Mouse (Mus musculus) embryonic fibroblast, embryonic 13.5 days (primary cell): ENCODE results near the gene Oog1. TPM values are rescaled to one million over a fixed set of nuclear protein-coding genes. Genes with fewer than 3 reads are reported as not detected.
"Not testable (repeated sequence)": the region's sequence is repeated elsewhere in the genome, so short reads cannot be mapped to it uniquely, and the experiment has no call there.

ENCODE experiments used
- H3K27ac ChIP-seq: 2 replicates; pipeline ENCODE4 v1.5.1; 2012; ENCODE audit warnings: low read length, control low read depth, inconsistent platforms; ENCODE audit not compliant: insufficient read depth
- H3K4me1 ChIP-seq: 2 replicates; pipeline ENCODE4 v1.6.1; 2011; ENCODE audit warnings: low read length; ENCODE audit not compliant: control insufficient read depth, insufficient read depth
- H3K4me3 ChIP-seq: 2 replicates; pipeline ENCODE4 v1.5.1; 2011; ENCODE audit warnings: mild to moderate bottlenecking, control low read depth, low read length; ENCODE audit not compliant: insufficient read depth
- polyA plus RNA-seq: library from polyadenylated mRNA; stranded (reverse); fragments of >200 nt; gene quantifications from 2 replicates; pipeline ENCODE4 v1.2.4, GENCODE M21; 2011; ENCODE audit warnings: low read depth; ENCODE audit not compliant: missing spikeins, insufficient read length

Oog1 gene
- not detected in 2 replicates for polyA plus RNA-seq

DNA sequence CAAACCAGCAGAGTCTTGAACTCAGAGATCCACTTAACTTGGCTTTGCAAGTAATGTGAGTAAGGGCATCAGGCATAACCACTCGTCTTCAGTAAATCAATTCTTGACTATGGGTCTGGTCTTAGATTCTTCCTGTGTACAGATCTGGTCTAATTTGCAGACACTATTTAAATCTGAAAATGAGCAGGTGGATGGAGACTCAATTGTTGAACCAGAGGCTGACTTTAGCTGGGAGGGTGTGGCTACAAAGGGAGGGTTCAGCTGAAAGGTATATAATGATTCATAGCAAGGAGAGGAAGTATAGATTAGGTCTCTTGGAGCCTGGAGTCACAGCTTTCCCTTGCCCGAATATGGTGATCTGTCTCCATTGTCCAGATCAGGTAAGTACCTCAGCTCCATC is at the start of gene Oog1:
Oog1 (plus strand) TSS at position 301 of the 400 bp plus-strand sequence.
- H3K4me3 ChIP-seq, H3K27ac ChIP-seq, H3K4me1 ChIP-seq: not testable (repeated sequence)

DNA sequence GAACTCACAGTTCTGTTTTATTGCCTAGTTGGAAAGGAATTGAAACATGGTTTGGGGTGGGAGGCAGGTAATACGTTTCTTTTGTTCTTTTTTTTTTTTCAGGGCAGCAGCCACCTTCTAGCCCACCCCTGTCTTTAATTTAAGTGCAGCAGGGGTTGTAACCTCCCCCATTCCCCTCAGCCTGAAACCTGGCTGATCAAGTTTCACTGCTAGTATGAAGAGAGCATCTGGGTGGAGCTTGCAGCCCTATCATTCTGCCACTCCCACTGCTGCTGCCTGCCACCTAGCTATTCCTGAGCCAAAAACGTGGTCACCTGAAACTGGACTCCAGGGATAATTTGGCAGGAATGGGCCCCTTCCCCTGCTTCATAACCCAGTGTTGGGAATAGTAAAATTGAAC is 1.1 kb upstream of the Oog1 start:
- not testable (repeated sequence) for H3K4me1 ChIP-seq, H3K4me3 ChIP-seq, H3K27ac ChIP-seq

DNA sequence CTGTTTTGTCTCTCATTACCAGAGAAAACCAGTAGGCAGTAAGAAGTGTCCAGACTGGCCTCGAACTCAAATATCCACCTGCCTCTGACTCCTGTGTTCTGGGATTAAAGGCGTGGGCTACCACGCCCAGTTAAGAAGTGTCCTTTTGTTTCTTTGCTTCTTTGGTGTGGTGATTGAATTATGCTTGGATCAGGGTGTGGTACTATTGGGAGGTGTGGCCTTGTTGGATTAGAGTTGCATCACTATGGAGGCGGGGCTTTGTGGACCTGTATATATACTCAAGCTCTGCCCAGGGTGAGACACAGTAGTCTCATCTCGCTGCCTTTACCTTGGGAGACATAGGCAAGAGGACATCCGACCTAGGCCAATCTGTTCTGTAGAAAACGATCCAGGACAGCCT is 16.1 kb downstream of the Oog1 start, which contains the start of gene Gm4027:
Gm4027 (plus strand) TSS at position 301 of the 400 bp plus-strand sequence.
- not testable (repeated sequence) for H3K27ac ChIP-seq, H3K4me1 ChIP-seq, H3K4me3 ChIP-seq

DNA sequence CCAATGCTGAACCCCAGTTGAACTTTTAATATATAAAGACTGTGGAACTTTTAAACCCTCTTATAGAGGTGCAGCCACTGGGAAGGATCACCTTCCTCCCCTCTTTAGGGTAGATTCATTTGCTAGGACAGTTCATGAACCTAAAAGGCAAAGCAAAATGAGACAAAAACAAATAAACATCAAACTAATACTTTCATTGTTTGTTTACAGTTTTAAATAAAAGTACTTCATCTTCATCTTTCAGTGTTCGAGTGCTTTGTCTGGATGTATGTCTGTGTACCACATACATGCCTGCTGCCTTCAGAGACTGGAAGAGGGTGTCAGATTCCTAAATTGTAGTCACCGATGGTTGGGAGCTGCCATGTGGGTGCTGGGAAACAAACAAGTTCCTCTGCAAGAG is 42.0 kb downstream of the Oog1 start, which contains the start of gene Gm16381:
Gm16381 (minus strand) TSS at position 101 of the 400 bp plus-strand sequence.
- H3K27ac ChIP-seq, H3K4me1 ChIP-seq, H3K4me3 ChIP-seq: not testable (repeated sequence)

DNA sequence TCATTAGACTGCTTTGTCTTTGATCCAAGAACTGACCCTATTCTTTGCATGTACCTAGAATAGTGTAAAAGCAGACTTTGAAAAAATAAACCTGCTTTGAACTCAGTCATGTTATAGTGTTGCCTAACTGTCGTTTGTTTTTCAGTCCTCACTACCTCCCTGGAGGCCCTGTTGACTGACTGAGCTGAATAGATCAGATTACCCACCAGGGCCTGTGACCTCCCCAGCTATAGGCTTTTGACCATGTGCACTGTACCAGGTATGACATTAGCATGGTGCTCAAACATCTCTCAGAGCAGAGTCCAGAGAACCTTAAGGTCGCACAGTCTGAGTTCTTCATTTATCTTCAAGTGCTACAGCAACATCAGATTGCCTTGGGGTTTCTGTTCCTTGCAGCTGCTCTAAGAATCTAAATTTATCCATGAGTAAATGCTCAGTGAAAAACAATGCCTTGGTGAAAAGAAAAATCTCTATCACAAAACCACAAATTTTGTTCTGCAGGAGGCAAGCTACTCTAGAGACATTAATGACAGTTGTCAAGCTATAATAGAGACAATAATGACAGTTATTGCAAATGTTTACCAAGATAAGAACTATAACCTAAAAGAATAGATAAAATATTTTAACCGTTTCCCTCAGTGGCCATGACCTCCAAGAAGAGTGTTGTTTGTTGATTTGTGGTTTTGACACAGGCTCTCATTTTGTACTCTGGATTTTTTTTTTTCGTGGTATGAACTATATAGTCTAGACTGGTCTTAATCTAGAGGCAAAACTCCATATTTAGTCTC is 50.6 kb downstream of the Oog1 start:
- H3K4me3 ChIP-seq, H3K4me1 ChIP-seq, H3K27ac ChIP-seq: not testable (repeated sequence)

Other genes with a start within 250 kb of the Oog1 start
- 125 and 133 TPM in 2 replicates for gene Sptlc2, start 214.3 kb upstream of the Oog1 start, polyA plus RNA-seq
- gene Slirp, start 158.8 kb upstream of the Oog1 start, polyA plus RNA-seq = 175 and 177 TPM in 2 replicates
- gene Alkbh1, start 158.7 kb upstream of the Oog1 start, polyA plus RNA-seq = 34.5 and 35.3 TPM in 2 replicates
- gene Snw1, start 130.4 kb upstream of the Oog1 start, polyA plus RNA-seq = 60.7 and 69.2 TPM in 2 replicates
- gene Gm5788, start 108.0 kb upstream of the Oog1 start, polyA plus RNA-seq = not detected in 2 replicates
- not detected in 2 replicates for gene Gm8300, start 88.4 kb upstream of the Oog1 start, polyA plus RNA-seq
- not detected in 2 replicates for gene Gm4027, start 16.2 kb downstream of the Oog1 start, polyA plus RNA-seq
- not detected in 2 replicates for gene Gm16381, start 41.9 kb downstream of the Oog1 start, polyA plus RNA-seq
- gene Gm21319, start 173.1 kb downstream of the Oog1 start, polyA plus RNA-seq = not detected in 2 replicates
- not detected in 2 replicates for gene Gm21936, start 192.8 kb downstream of the Oog1 start, polyA plus RNA-seq
- not detected in 2 replicates for gene BB287469, start 213.9 kb downstream of the Oog1 start, polyA plus RNA-seq
- not detected in 2 replicates for gene Gm2001, start 239.7 kb downstream of the Oog1 start, polyA plus RNA-seq